Mouse (Mus musculus): ENCODE measurements around the gene Ern1.
A peak's percentile ranks its signal among the peaks of the same experiment; 100 is the strongest.

The Ern1 gene

DNA sequence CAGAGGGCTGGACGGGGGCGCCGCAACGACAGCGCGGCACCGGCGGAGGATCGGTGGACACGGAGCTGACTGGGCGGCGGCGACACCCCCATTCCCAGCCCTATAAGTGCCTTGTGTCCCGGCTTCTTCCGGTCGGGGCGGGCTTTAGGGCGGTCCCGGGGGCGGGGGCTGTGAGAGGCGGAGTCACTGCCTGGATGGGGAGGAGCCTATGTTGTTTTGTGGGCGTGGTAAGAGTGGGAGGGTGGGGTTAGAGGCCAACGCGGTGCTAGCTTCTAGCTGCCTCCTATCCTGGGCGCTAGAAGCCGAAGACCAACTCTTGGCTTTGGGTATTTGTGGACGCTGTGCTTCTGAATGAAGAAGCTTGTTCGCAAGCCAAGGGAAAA lies at the start of gene Ern1:
Gene Ern1 (minus strand): TSS at position 120 of the 383 bp plus-strand sequence.
- DNase-seq (ENCODE audit: low spot score) = peak; percentile 97

DNA sequence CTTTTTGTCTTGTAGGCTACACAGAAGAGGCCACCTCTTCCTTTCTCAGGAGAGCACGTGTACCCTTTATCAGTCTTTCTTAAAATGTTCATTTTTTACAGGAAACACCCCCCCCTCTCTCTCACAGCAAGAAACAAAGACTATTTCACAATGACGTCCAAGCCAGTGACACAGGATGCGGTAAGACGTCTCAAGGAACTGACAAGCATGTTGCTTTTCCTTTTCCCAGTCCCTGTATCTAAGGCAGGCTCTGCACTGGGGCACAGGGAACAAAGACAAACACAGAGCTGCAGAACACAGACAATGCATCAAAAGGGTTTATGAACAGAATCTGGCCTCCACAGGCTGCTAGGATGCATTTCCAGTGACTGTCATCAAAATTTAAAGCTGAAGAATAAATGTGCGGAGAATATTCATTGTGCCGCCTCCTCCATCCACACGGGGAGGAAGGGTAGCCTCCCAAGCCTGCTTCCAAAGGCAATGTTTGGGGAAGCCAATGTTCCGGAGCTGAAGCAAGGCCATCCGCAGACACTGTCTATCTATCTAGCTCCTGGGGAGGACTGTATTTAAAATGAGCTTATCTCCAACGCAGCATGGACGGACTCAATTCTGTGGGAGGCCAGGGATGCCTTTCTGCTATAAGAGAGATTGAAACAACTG lies 48.7 kb upstream of the Ern1 start:
- DNase-seq (ENCODE audit: low spot score) = no peak

DNA sequence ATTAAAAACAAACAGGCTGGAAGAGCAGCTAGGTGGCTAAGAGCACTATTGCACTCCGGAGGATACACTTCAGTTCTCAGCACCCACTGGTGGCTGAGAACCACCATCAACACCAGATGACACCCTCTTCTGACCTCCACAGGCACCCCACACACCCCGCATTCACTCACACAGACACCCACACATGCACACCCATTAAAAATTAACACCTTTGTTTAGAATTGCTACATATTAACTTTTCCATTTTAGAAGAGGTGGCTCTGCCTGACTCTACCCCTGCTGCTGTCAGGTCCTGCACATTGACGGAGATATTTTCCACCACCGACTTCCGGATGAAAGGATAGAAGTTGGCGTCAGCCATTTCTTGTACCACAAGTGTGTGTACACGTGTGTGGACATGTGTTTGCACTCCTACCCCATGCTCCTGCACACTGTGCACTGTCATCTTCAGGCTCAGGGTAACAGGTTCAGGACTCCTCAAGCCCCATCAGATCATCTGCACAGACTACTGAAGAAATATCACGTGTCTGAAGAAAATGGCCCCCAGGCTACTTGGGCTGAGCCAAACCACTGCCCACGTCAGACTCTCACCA lies 48.1 kb upstream of the Ern1 start:
- no peak for DNase-seq (ENCODE audit: low spot score)

DNA sequence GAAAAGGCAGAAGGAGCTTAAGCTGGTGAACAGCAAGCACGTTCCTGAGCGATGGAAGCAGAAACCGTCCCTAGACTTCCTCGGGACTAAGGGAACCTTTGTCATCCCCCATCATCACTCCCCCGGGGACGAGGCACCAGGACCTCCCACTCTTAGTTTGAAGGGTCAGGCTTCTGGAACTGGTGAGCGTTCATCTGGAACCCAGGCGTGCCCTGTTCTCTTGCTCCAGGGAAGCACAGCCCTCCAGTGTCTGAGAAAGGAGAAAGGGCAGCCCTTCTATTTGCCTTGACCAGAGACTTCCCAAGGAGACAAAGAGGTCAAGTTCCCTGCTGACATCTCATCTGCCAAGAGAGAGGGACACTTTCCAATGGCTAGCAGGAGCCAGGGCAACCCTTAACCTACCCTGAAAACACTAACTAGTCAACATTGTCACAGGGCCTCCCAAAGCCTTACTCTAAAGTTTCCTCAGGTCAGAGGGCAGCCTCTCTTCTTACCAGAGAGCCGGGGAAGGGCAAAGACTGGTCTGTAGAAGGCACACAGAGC lies 44.7 kb upstream of the Ern1 start:
- no peak for DNase-seq (ENCODE audit: low spot score)

- DNase-seq (ENCODE audit: low spot score) = no peak
Measured at GRCm38 (mm10) chr11:106529786-106530185, 42.1 kb upstream of the Ern1 start.

GRCm38 (mm10) chr11:106529113-106529512 lies 41.5 kb upstream of the Ern1 start:
- DNase-seq (ENCODE audit: low spot score) = no peak

GRCm38 (mm10) chr11:106527926-106528325 lies 40.3 kb upstream of the Ern1 start:
- no peak for DNase-seq (ENCODE audit: low spot score)

DNA sequence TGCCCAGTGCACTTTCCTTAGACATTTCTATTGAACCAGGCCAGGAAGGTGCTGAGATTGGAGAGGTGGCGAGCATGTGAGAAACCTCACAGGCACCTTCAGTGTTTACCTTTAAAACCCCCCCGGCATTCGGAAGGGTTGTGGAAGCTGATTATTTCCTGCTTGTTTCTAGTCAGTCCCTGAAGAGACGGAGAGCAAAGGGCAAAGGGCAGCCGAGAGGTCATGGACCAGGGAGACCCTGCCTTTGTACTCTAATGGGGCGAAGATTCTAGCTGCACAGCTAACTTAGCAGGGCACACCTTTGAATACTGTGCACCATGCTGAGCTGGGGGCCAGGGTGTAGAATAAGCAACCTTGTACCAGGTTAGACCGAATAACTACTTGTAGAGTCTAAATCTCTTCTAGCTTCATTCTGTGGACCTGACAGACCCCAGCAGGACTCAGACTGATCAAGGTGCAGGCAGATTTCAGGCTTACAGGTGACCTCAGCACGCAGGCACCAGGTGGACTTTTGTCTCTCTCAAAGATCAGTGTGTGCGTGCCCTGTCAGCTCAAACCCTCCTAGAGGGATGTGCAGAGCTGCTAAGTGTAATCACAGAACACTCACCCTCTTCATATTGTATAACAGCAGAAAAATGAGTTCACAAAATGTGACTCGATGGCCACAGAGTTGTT lies 39.6 kb upstream of the Ern1 start:
- DNase-seq (ENCODE audit: low spot score) = no peak

DNA sequence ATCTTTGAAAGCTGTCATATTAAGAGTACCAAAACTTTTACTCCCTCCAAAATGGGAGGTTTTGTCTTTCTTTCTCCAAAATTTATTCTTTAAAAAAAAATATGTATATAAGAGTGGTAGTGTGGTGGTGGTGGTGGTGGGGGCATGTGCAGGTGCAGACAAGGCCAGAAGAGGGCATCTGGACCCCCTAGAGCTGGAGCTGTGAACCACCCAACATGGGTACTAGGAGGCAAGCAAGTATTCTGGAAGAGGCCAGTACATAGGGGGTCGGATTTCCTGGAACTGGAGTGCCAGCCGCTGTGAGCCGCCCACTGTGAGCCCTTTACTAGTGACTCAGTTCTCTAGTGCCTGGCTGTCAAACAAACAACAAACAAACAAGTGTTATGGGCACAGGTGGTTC lies 34.9 kb upstream of the Ern1 start:
- no peak for DNase-seq (ENCODE audit: low spot score)

DNA sequence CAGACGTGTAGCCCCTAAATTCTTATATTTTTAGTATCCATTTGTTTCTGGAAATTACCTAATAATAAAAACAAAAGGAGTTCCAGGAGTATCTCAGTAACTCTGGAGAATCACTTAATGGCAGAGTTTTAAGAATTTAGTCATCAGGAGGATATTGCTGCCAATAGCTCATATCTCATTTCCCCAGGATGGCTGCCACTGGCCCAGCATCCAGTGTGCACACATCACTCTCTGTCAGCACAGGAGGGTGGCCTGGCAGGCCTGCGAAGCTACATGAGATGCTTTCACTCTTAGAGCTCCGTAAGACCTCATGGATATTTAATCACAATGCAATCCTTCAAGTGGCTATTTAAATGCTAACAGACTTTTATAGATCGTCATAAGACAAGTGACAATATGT lies 34.0 kb upstream of the Ern1 start:
- DNase-seq (ENCODE audit: low spot score) = no peak

DNA sequence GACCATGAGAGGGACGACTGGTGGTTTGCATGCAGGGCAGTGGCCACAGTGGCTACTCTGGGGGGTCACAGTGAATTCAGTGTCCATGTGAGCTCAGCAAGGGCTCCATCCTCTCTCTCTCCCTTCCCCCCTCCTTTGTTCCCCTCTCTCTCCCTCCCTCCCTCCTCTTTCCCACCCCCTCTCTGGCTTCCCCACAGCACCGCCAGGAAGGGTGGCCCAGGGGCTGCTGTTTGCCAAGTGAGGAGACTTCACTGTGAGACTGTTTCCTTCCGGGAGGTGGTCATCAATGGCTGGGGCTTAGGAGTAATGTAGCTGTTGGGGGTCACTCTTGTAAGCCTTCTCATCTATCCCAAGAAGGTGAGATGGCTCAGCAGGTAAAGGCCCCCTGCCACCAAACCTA lies 32.8 kb upstream of the Ern1 start:
- no peak for DNase-seq (ENCODE audit: low spot score)

DNA sequence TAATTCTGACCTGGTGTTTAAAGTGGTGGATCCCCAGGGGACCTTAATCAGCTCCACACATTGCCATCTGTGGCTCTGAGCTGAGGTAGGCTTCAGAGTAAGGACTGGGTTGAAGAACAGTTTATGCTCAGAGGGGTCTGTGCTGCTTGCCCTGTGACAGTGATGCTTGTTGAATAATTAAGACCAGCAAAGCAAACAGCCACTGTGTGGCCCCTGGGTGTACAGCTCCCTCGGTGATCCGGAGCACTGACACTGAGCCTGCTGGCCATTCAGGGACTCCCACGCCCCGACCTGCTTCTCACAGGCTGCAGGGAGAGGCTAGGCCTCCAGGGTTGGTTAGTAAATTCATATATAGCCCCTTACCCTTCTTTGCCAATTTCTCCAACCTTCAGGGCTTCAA lies 31.9 kb upstream of the Ern1 start:
- DNase-seq (ENCODE audit: low spot score) = no peak

GRCm38 (mm10) chr11:106518391-106518790 lies 30.7 kb upstream of the Ern1 start:
- no peak for DNase-seq (ENCODE audit: low spot score)

DNA sequence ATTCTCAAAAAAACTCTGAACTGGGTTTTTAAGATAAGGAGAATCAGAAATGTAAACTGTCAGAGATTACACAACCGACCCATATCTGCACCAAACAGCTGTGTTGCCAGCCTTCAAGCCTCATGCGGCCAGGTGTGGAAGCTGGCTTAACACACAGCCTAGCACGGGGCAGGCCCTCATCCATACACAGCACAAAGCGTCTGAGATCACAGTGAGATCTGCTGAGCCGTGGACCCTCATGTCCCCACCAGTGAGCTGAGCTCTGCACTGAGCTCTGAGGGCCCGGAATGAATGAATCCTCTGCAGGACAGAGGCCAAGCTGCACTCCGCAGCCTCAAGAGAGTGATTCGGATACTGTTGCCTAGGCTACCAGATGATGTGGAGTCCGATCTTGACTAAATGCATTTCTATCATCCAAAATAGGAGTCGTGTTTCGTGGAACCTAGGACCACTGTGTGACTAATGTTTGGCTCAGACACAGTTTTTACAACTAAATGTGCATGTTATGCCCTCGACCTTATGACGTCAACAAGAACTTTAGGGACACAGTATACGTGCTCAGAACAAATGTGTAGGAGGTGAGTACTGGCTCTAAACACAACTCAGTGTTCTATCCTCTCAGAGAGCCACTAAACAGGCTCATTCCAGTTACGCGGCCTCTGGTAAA lies 27.6 kb upstream of the Ern1 start:
- no peak for DNase-seq (ENCODE audit: low spot score)

- DNase-seq (ENCODE audit: low spot score) = no peak
Measured at GRCm38 (mm10) chr11:106514446-106514845, 26.8 kb upstream of the Ern1 start.

- peak; percentile 66 for DNase-seq (ENCODE audit: low spot score)
Measured at GRCm38 (mm10) chr11:106513166-106513565, 25.5 kb upstream of the Ern1 start.

DNA sequence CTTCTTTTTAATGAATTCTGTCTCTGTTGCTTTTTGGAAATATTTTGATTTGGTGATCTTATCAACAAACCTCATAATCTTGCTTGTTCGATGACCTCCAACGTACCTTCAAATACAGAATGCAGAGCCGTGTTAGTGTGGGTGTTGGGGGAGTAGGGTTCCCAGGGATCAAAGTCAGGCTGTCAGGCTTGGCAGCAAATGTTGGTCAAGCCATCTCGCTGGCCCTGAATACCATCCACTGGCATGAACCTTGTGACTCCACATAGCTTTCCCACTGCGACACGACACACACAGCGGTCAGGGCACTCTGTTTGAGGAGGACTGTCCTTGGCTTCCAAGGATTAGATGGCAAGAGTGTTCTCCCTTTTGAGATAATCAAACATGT lies 24.3 kb upstream of the Ern1 start:
- no peak for DNase-seq (ENCODE audit: low spot score)

DNA sequence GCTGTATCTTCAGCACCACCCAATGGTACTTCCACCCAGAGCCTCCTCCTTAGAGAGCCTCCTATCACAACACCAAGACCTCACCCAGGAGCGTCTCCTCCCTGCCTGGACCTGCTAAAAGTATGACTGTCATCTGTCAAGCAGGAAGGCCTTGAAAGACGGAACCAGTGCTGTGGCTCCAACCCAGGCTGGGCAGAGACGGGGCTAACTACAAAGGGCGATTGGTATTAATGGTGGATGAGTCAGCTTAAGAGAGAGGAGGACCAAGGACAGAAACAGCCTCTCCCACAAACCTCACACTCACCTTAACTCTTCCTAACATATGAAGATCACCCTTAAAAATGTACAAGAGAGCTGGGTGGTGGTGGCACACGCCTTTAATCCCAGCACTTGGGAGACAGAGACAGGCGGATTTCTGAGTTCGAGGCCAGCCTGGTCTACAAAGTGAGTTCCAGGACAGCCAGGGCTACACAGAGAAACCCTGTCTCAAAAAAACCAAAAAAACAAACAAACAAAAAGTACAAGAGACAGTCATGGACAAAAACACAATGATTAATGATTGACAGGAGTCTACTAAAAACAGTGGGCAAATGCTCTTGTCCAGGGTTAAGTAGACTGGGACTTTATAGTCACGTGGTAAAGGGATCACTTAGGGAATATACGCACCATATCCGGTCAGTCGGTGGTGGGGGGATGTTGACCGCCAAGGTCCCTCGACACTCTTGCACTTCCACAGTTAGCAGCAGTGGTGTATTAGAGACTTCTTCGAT lies 23.8 kb upstream of the Ern1 start:
- DNase-seq (ENCODE audit: low spot score) = no peak

GRCm38 (mm10) chr11:106507638-106508037 lies 20.0 kb upstream of the Ern1 start:
- no peak for DNase-seq (ENCODE audit: low spot score)

- no peak for DNase-seq (ENCODE audit: low spot score)
Measured at GRCm38 (mm10) chr11:106506211-106506610, 18.6 kb upstream of the Ern1 start.

- no peak for DNase-seq (ENCODE audit: low spot score)
Measured at GRCm38 (mm10) chr11:106504129-106504528, 16.5 kb upstream of the Ern1 start.

GRCm38 (mm10) chr11:106503425-106503717 lies 15.7 kb upstream of the Ern1 start:
- DNase-seq (ENCODE audit: low spot score) = no peak

Data from urinary bladder, postnatal 14 days (tissue).